Mouse (Mus musculus) c-Kit-positive CD71-negative TER-119-negative erythroid progenitor cells, embryonic 14.5 days (primary cell): Measurements from ENCODE around the gene Prdm2.

Source experiments
- DNase-seq: peaks from one replicate; pipeline ENCODE4 v3.0.0-alpha.2; 2013; ENCODE audit warnings: low read depth

Gene Prdm2

DNA sequence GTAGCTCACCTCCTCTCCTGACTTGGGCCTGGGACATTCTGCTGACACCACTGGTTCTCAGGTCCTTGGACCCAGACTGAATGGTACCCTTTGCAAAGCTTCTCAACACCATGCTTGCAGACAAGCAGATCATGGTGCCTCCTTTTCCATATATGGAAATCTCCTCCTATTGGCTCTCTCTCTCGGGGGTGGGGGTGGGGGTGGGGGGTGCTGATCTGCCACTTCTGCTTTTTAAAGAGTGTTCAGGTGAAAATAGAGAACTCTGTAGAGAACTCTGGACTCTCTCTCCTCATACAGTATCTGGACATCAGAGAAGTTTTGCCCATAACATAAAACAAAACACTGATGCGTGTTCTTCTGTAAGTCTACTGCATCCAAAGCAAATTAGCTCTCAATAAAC lies 106.2 kb downstream of the Prdm2 start:
- no peak for DNase-seq

DNA sequence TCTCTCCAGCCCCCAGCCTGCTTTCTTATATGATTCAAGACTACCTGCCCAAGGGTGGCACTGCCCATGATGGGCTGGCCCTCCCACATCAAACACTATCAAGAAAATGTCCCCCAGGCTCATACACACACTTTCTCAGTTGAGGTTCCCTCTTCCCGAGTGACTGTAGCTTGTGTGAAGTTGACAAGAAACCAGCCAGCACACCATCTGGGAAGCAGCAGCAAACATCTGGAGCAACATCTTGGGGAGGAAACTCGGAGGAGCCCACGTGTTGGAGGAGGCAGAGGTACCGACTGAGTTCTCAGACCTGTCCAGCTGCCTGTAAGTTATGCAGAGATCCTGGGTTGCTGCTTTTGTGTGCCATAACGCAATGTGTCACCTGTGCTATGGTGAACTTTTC lies 108.1 kb downstream of the Prdm2 start:
- DNase-seq: no peak

DNA sequence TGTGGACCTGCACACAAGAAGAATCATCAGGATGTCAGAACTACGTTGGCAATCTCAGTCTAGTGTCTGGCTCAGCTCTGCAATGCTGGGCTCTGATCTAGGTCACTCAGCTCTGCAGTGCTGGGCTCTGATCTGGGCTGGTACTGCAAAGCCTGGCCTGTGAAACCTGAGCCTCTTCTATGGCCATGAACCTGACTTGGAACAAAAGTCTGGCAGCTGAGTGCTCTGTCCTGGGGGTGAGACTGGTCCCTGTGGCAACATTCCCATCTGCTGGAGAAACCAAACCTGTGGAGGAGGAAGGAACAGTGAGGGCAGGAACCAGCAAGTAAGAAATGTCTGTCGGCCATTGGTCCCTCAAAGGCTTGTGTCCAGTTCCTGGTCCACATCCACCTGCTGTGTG lies 109.0 kb downstream of the Prdm2 start:
- DNase-seq: no peak

DNA sequence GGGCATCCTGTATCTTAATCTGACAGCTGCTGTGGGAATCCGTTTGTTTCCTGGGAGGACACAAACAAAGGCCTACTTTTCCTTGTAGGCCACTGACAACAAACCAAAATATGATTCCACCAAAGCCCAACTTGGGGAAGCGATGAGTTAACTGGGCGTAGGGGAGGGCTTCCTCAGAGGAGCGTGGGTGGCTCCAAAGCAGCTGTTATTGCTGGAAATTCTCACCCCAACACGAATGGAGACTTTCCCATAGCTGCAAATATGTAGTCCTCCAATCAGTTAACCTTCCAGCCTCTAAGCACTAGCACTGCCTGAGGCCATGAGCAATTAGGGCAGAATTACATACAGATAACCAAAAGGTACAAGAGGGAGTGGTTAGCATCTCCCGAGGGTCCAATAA lies 112.6 kb downstream of the Prdm2 start:
- no peak for DNase-seq

DNA sequence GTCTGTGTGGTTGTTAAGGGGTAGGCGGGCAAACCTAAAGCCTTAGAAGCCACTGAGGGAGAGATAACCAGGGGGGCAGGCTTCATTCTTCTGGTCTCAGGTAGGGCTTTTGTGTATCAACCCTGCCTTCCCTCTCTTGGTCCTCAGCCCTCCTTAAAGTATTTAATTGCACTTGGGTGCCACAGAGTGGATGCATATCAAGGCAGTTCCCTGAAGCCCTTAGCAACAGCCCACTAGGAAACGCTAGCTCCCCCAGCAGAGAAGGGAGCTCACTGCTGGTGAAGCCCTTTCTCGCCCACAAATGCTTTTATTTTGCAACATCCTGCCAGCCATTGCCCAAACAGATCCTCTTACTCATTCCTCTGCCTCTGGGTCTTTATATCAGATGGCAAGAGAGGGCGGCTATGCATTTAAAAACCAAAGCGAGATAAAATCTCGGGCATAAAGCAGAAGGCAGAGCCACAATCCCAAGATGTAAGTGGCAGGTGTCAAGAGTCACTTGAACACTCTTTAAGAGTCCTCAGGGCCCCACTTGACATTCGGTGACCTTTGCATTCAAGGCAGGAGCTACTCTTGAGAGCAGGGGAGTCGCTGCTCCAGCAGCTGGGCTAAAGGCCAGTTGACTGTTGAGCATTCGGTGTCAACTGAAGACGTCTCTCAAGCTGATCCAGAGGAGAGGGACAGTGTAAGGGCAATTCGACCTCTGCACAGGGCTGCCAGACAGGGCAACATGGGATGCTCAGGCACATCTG lies 113.3 kb downstream of the Prdm2 start:
- no peak for DNase-seq

DNA sequence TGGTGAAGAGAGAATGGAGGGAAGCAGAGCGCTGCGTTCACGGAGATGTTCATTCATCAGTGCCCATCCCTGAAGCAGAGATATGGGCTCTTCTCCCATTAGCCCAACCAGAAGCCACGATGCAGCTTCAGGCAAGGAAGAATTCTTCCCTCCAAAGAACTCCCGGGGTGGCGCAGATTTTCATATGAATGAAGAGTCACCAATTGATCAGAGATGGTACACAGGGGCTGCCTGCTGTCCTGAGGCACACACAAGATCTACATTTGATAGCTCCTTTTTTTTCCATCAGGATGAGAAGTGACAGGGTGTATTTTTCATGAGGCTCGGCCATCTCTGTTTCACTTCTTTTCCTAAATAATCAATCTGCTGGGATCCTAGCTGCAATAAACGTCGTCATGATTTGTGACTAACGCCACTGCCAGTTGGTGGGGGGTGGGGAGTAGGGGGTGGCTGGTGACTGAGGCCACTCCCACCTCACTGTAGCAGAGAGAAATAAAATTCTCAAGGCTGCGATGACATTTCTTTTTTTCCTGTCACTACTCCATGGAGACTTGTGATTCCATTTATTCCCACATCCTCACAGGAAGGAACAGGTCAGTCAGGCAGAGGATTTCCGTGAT lies 120.6 kb downstream of the Prdm2 start:
- no peak for DNase-seq

DNA sequence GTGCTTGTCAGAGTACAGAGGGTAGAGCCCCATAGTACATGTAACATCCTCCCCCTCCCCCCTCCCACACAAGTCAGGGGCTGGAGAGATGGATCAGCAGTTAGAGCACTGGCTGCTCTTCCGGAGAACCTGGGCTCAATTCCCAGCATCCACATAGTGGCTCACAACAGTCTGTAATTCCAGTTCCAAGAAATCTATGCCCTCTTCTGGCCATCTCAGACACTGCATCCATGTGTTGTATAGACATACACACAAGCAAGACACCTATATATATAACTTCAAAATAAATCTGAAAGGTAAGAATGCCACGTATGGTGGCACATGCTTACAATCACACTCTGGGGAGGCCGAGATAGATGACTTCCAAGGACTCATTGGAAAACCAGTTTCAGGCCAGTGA lies 122.2 kb downstream of the Prdm2 start:
- DNase-seq: no peak

DNA sequence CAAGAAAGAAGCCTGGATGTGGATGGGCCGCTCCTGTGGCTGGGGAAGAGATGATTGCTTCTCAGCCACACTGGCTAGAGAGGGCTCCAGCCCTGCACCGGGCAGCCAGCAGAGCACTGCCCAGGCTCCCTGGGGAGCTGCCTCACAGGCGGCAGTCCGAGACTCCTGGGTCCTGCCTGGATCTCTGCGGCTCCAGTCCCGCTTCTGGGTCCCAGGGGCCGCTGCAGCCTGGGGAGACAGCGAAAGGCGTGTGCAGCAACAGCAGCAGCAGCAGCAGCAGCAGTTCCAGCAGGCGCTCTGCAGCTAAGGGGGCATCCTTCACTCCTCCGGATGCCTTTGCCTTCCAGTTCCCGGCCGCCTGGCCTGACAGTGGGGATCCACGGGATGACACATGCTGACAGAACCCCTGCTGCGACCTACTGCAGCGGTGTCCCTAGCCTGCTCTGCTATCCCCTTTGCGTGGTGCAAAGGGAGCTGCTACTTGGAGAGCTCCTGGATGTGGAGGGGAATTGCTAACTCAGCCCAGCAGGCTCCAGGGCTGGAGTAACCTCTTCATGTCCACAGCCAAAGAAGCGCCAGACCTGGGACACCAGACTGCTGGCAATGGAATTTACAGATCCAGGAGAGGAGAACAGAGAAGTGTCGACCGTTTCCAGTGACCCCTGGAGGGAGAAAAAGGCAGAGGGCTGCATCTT lies 138.6 kb downstream of the Prdm2 start:
- no peak for DNase-seq

DNA sequence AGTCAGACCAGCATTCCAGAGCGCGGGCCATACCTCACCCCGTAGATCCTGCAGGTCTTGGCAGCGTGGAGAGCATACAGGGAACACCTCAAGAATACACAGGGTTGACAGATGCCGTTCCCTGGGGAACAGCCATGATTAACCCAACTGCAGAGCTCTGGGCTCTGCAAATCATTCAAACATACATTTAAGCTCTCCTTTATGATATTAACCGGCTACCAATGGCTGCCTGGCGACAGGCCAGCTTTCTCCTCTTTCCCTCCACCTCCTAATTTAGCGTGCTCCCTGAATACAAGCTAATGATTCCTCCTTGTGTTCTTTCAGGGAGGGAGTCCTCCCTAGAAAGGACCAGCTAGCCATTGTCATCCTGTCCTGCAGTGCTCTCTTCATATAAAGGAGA lies 141.0 kb downstream of the Prdm2 start:
- DNase-seq: no peak

DNA sequence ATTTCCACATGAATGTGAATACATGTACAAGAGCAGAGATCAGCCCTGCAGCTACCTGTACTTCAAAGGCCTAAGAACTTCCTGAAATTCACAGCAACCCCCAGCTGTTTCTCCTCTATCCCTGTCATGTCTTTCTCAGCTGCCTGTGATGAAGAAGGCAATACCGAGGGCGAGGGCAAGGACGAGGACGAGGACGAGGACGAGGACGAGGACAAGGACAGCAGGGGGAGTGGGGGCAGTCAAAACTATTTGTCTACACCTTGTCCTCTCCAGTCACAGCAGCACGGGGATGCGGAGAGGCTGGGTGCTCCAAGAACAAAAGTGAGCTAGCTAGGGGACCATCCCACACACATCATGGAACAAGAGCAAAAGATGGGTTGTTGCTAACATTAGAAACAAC lies 145.8 kb downstream of the Prdm2 start:
- DNase-seq: no peak

DNA sequence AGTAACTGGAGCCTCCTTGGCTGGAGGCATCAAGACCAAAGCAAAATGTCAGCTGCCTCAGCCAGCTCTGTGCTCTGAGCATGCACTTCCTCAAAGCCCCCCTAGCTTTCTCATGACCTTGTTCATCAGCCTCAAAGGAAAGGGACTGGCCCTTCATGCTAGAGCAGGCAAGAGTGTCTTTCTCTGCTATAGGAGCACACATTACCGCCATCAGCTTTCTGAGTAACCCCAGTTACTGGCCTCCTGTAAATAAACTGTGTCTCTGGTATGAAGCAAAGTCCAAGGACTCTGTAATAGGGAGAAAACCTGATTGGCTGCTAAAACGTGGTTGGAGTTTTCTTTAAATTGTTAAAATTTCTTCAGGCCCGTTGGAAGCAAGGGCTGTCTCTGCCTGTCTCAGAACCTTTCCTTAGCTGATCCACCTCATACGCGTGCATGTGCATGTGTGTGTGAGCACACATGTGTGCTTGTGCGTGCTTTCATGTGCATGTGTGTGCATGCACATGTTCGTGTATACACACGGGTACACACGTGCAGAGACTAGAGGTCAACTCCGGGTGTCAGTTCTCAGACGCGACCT lies 153.9 kb downstream of the Prdm2 start:
- DNase-seq: no peak
